Mouse (Mus musculus) limb, embryonic 10.5 days (tissue): ENCODE measurements at regions not wholly inside any gene's neighbourhood (a gene's known extent, or its start where the extent isn't known, plus 50 kb on each side); places are given as distances from the start of the nearest gene placed in this dataset.

ENCODE experiments used
- DNase-seq: peaks from one replicate; pipeline ENCODE4 v3.0.0-alpha.2; 2017; ENCODE audit warnings: low spot score
- H3K27ac ChIP-seq: fragments of 300-500 bp; sonication (generic); 2 replicates; pipeline ENCODE4 v1.5.1; 2016; ENCODE audit warnings: mild to moderate bottlenecking
- H3K27me3 ChIP-seq: fragments of 300-500 bp; sonication (generic); 2 replicates; pipeline ENCODE4 v1.6.1; 2016; ENCODE audit warnings: low read depth, mild to moderate bottlenecking; ENCODE audit not compliant: poor library complexity, severe bottlenecking
- H3K36me3 ChIP-seq: fragments of 300-500 bp; sonication (generic); 2 replicates; pipeline ENCODE4 v1.6.1; 2016; ENCODE audit warnings: mild to moderate bottlenecking, moderate library complexity
- H3K4me1 ChIP-seq: fragments of 300-500 bp; sonication (generic); 2 replicates; pipeline ENCODE4 v1.6.1; 2016
- H3K4me3 ChIP-seq: fragments of 300-500 bp; sonication (generic); 2 replicates; pipeline ENCODE4 v1.5.1; 2016; ENCODE audit warnings: mild to moderate bottlenecking, moderate library complexity
- H3K9me3 ChIP-seq: fragments of 300-500 bp; sonication (generic); replicated peaks from 2 replicates; pipeline ENCODE4 v1.6.1; 2016; ENCODE audit warnings: mild to moderate bottlenecking
- WGBS: fragments of 180-500 bp; shearing (Covaris S2); methylation state at CpG from one replicate; pipeline ENCODE4 v1.1.7; 2016; 5-methylcytosine and 5-hydroxymethylcytosine counted together

- no peak overlapping the region for H3K27ac ChIP-seq
- H3K4me3 ChIP-seq = no peak overlapping the region
- 92% methylated on average over 1 of the region's 1 CpGs for WGBS
- no peaks in the 10 kb centered on the region for H3K36me3 ChIP-seq
- H3K9me3 ChIP-seq = no peaks in the 10 kb centered on the region
- H3K4me1 ChIP-seq = no peaks in the 10 kb centered on the region
- no peak for DNase-seq
- no peaks in the 10 kb centered on the region for H3K27me3 ChIP-seq
These were observed 98.0 kb upstream of the 9330182O14Rik start for GRCm38 (mm10) chr15:40036181-40036580.

- H3K4me3 ChIP-seq = no peak overlapping the region
- DNase-seq = no peak
- H3K36me3 ChIP-seq = no peaks in the 10 kb centered on the region
- 64% methylated on average over 7 of the region's 7 CpGs for WGBS
- no peak overlapping the region for H3K27ac ChIP-seq
- H3K27me3 ChIP-seq = no peaks in the 10 kb centered on the region
- no peaks in the 10 kb centered on the region for H3K9me3 ChIP-seq
- H3K4me1 ChIP-seq = no peaks in the 10 kb centered on the region
These were observed 96.9 kb upstream of the 9330182O14Rik start for GRCm38 (mm10) chr15:40037266-40037665.

- H3K9me3 ChIP-seq = no peaks in the 10 kb centered on the region
- H3K4me3 ChIP-seq = no peak overlapping the region
- H3K4me1 ChIP-seq = peaks cover 9% of the 10 kb centered on the region
- H3K27ac ChIP-seq = no peak overlapping the region
- no peaks in the 10 kb centered on the region for H3K27me3 ChIP-seq
- no peaks in the 10 kb centered on the region for H3K36me3 ChIP-seq
- 47% methylated on average over 5 of the region's 5 CpGs for WGBS
- peak; percentile 44 for DNase-seq
These were observed 87.9 kb upstream of the 9330182O14Rik start for GRCm38 (mm10) chr15:40046219-40046618.

- H3K36me3 ChIP-seq = no peaks in the 10 kb centered on the region
These were observed 87.1 kb upstream of the 9330182O14Rik start for GRCm38 (mm10) chr15:40047100-40047499.

GRCm38 (mm10) chr15:40068051-40068450, 66.1 kb upstream of the 9330182O14Rik start:
- DNase-seq = no peak
- 84% methylated on average over 2 of the region's 2 CpGs for WGBS
- Histone ChIP-seq H3K4me3 (no peak overlapping the region), H3K36me3 (no peaks in the 10 kb centered on the region), H3K27ac (no peak overlapping the region), H3K9me3 (no peaks in the 10 kb centered on the region), H3K27me3 (no peaks in the 10 kb centered on the region), H3K4me1 (no peaks in the 10 kb centered on the region)

More at GRCm38 (mm10) chr15:40047100-40047499, 87.1 kb upstream of the 9330182O14Rik start:
- Histone ChIP-seq H3K27ac (no peak overlapping the region), H3K4me1 (peaks cover 9% of the 10 kb centered on the region), H3K4me3 (no peak overlapping the region), H3K27me3 (no peaks in the 10 kb centered on the region), H3K9me3 (no peaks in the 10 kb centered on the region)
- WGBS = 70% methylated on average over 1 of the region's 1 CpGs
- no peak for DNase-seq

GRCm38 (mm10) chr15:40075334-40075893, 58.8 kb upstream of the 9330182O14Rik start:
- no peaks in the 10 kb centered on the region for H3K36me3 ChIP-seq
- no peaks in the 10 kb centered on the region for H3K9me3 ChIP-seq
- H3K4me3 ChIP-seq = no peak overlapping the region
- no peak for DNase-seq
- peaks cover 30% of the 10 kb centered on the region for H3K4me1 ChIP-seq
- no peak overlapping the region for H3K27ac ChIP-seq
- no peaks in the 10 kb centered on the region for H3K27me3 ChIP-seq
- 67% methylated on average over 3 of the region's 3 CpGs for whole genome bisulfite sequencing

- peak; percentile 32 for DNase-seq
- no peaks in the 10 kb centered on the region for H3K27me3 ChIP-seq
- H3K4me1 ChIP-seq = peaks cover 33% of the 10 kb centered on the region
- 35% methylated on average over 6 of the region's 6 CpGs for WGBS
- no peak overlapping the region for H3K27ac ChIP-seq
- H3K4me3 ChIP-seq = no peak overlapping the region
- H3K36me3 ChIP-seq = no peaks in the 10 kb centered on the region
- no peaks in the 10 kb centered on the region for H3K9me3 ChIP-seq
These were observed 54.3 kb upstream of the 9330182O14Rik start for GRCm38 (mm10) chr15:40079872-40080271.
